14 mouse cellular contexts compared by ENCODE assay signal in the genomic region with DNA sequence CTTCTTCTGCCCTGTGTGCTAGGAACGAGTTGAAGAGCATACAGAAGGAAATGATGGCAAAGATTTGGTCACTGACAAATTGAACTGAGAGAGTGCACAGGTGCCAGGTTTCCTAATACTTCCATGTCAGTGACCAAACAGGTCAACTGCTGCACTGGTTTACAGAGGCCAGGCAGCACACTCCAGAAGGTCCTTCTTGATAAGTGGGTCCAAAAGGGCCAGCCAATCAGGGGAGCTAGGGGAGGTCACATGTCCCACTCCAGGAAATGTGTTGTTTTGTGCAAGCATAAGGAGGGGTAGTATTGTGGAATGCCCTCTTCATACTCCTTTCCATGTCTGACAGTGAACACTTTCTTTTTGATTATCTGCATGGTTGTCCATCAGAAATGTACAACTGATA.
A peak's percentile ranks its signal among the peaks of the same experiment; 100 is the strongest.
DNase-seq lines count a peak whose midpoint lies in the region; TF ChIP-seq lines count a peak whose summit lies in the region.
"Had no signal": no experiment of that assay in that cellular context is flagged by ENCODE, and none has a peak within 500 bp of the region (broad histone marks: within the 10 kb centered on the region; RNA-seq: fewer than 3 reads in every experiment).

No protein-coding gene starts in this region.

- TF ChIP-seq CTCF in MEL (IDR thresholded peaks at IDR 0.05 in 2 of 3, conservative IDR thresholded peaks at IDR 0.05 in 1 of 3; ENCODE audit: control insufficient read depth in 1 of 3, insufficient read depth in 1 of 3, low read depth in 2 of 3, low read length in 3 of 3, poor library complexity in 1 of 3, severe bottlenecking in 1 of 3): no peak
- TF ChIP-seq CTCF in liver, adult 2 months (IDR thresholded peaks at IDR 0.05; ENCODE audit: low read depth, low read length): no peak

- 4% methylated on average over 1 of the region's 1 CpGs for WGBS in liver, adult 2 months
- 74% methylated on average over 1 of the region's 1 CpGs for WGBS in hindbrain, embryonic 10.5 days
- 89% methylated on average over 1 of the region's 1 CpGs for WGBS in midbrain, embryonic 10.5 days

- no peaks in the 10 kb centered on the region for H3K9me3 ChIP-seq in MEL (replicated peaks; ENCODE audit: insufficient read depth, low read length)
- H3K9me3 ChIP-seq in hindbrain, embryonic 10.5 days: 0 out of 2 replicates have a peak, but pooled peaks cover 2% of the 10 kb centered on the region
- no peaks in the 10 kb centered on the region for H3K9me3 ChIP-seq in midbrain, embryonic 10.5 days (replicated peaks)
- H3K9me3 ChIP-seq: hindbrain, embryonic 15.5 days; limb, embryonic 15.5 days had no signal

- H3K36me3 ChIP-seq in MEL (ENCODE audit: control insufficient read depth in 1 of 2, insufficient read depth in 2 of 2, low read length in 2 of 2): peaks cover 0 to 8% of the 10 kb centered on the region in 2 experiments; a peak in 2 of 4 replicates
- peaks cover under 1% of the 10 kb centered on the region; the same call in 1 of the 2 replicates for H3K36me3 ChIP-seq in liver, adult 2 months (ENCODE audit: control insufficient read depth, insufficient read depth, low read length)
- H3K36me3 ChIP-seq in hindbrain, embryonic 10.5 days: no peaks in the 10 kb centered on the region
- H3K36me3 ChIP-seq in midbrain, embryonic 10.5 days: no peaks in the 10 kb centered on the region
- H3K36me3 ChIP-seq: hindbrain, embryonic 15.5 days; limb, embryonic 15.5 days had no signal

- TF ChIP-seq POLR2A in MEL (IDR thresholded peaks at IDR 0.05; ENCODE audit: control insufficient read depth in 1 of 2, insufficient read depth in 1 of 2, low read depth in 1 of 2, low read length in 2 of 2, poor library complexity in 1 of 2): no peak
- TF ChIP-seq POLR2A in liver, adult 2 months (IDR thresholded peaks at IDR 0.05; ENCODE audit: extremely low read depth, insufficient read depth, low read length): no peak

- no peaks in the 10 kb centered on the region for H3K27me3 ChIP-seq in MEL (ENCODE audit: control insufficient read depth in 1 of 2, insufficient read depth in 2 of 2, low read length in 2 of 2)
- H3K27me3 ChIP-seq in liver, adult 2 months (ENCODE audit: control insufficient read depth, insufficient read depth, low read length): no peaks in the 10 kb centered on the region
- no peaks in the 10 kb centered on the region for H3K27me3 ChIP-seq in hindbrain, embryonic 10.5 days (ENCODE audit: insufficient read depth, poor library complexity, severe bottlenecking)
- no peaks in the 10 kb centered on the region for H3K27me3 ChIP-seq in midbrain, embryonic 10.5 days (ENCODE audit: low read depth, poor library complexity, severe bottlenecking)
- H3K27me3 ChIP-seq: hindbrain, embryonic 15.5 days; limb, embryonic 15.5 days had no signal

- peak; percentile 72 for DNase-seq in heart, adult 11 months
- no peak for DNase-seq in heart, adult 8-10 months (ENCODE audit: low spot score)
- DNase-seq in MEL (ENCODE audit: low read depth, low spot score): peak; percentile 61
- DNase-seq in liver, adult 2 months (ENCODE audit: extremely low read depth, low read depth, low spot score): peak; percentile 82
- peak; percentile 40 for DNase-seq in lung, postnatal 25 days (ENCODE audit: low spot score)
- DNase-seq in hindbrain, embryonic 10.5 days (ENCODE audit: low spot score): no peak
- DNase-seq in midbrain, embryonic 10.5 days (ENCODE audit: low spot score): no peak
- DNase-seq in ovary, postnatal 10 days (ENCODE audit: low spot score): no peak
- DNase-seq: cerebellum, adult 18-20 months; heart, postnatal 10 days; kidney, adult 9 months; thymus, postnatal 25 days had no signal

- H3K27ac ChIP-seq in MEL (ENCODE audit: control insufficient read depth, low read depth, low read length): no peak overlapping the region
- no peak overlapping the region for H3K27ac ChIP-seq in liver, adult 2 months (replicated peaks; ENCODE audit: insufficient read depth, low read depth, low read length)
- no peak overlapping the region for H3K27ac ChIP-seq in hindbrain, embryonic 10.5 days
- no peak overlapping the region for H3K27ac ChIP-seq in midbrain, embryonic 10.5 days (replicated peaks)
- H3K27ac ChIP-seq: hindbrain, embryonic 15.5 days had no signal

- no peaks in the 10 kb centered on the region for H3K79me2 ChIP-seq in MEL (ENCODE audit: control insufficient read depth, insufficient read depth, low read length, poor library complexity)
- no peaks in the 10 kb centered on the region for H3K79me2 ChIP-seq in liver, adult 2 months (ENCODE audit: control insufficient read depth, insufficient read depth, low read length)

- H3K9ac ChIP-seq in MEL (ENCODE audit: control insufficient read depth, low read depth, low read length, poor library complexity, severe bottlenecking): no peak overlapping the region
- no peak overlapping the region for H3K9ac ChIP-seq in liver, adult 2 months (ENCODE audit: low read depth, low read length)
- H3K9ac ChIP-seq: hindbrain, embryonic 15.5 days; limb, embryonic 15.5 days had no signal

- peaks cover 4 to 8% of the 10 kb centered on the region in 2 experiments; a peak in 2 of 4 replicates for H3K4me1 ChIP-seq in MEL (ENCODE audit: control insufficient read depth in 1 of 2, insufficient read depth in 2 of 2, low read length in 2 of 2)
- no peaks in the 10 kb centered on the region for H3K4me1 ChIP-seq in liver, adult 2 months (ENCODE audit: control insufficient read depth, insufficient read depth, low read length)
- H3K4me1 ChIP-seq in hindbrain, embryonic 10.5 days (replicated peaks): no peaks in the 10 kb centered on the region
- no peaks in the 10 kb centered on the region for H3K4me1 ChIP-seq in midbrain, embryonic 10.5 days
- H3K4me1 ChIP-seq: hindbrain, embryonic 15.5 days had no signal

- 0 out of 4 replicates have a peak, but pooled peaks of 1 of the 2 experiments have one; percentile 7 for TF ChIP-seq EP300 in MEL (IDR thresholded peaks at IDR 0.05; ENCODE audit: low read depth in 1 of 2, low read length in 2 of 2)

- H3K4me3 ChIP-seq in MEL (ENCODE audit: control insufficient read depth in 1 of 2, insufficient read depth in 1 of 2, low read depth in 2 of 2, low read length in 2 of 2): no peak overlapping the region
- H3K4me3 ChIP-seq in liver, adult 2 months (ENCODE audit: insufficient read depth, low read depth, low read length): no peak overlapping the region
- H3K4me3 ChIP-seq in hindbrain, embryonic 10.5 days: no peak overlapping the region
- no peak overlapping the region for H3K4me3 ChIP-seq in midbrain, embryonic 10.5 days
- H3K4me3 ChIP-seq: hindbrain, embryonic 15.5 days; limb, embryonic 15.5 days had no signal

- no peak for TF ChIP-seq RAD21 in MEL (IDR thresholded peaks at IDR 0.05; ENCODE audit: low read depth, low read length)

TF ChIP-seq in MEL, 35 proteins besides CTCF, POLR2A, EP300 and RAD21:
- TF ChIP-seq USF2 (IDR thresholded peaks at IDR 0.05; ENCODE audit: borderline replicate concordance in 1 of 2, insufficient read depth in 1 of 2, low read depth in 1 of 2, low read length in 2 of 2) (peak; percentile 26 to 67; a peak in 1 of 4 replicates), USF1 (IDR thresholded peaks at IDR 0.05; ENCODE audit: low read depth, low read length) (peak; percentile 92), CHD1 (IDR thresholded peaks at IDR 0.05; ENCODE audit: low read depth, low read length) (no peak), MAX (IDR thresholded peaks at IDR 0.05; ENCODE audit: low read length) (peak; percentile 74), TAL1 (IDR thresholded peaks at IDR 0.05; ENCODE audit: low read length) (peak; percentile 47), POLR2AphosphoS5 (IDR thresholded peaks at IDR 0.05; ENCODE audit: borderline replicate concordance, low read depth, low read length) (no peak)
TF ChIP-seq in MEL: peak in this region for 4.

Comparison
In these comparisons a context has a peak if more than half of its experiments do, and no peak if none do; other contexts are left out.
1. DNase-seq: peak in heart, adult 11 months (single experiment), MEL (single experiment), liver, adult 2 months (single experiment) and lung, postnatal 25 days (single experiment); none in heart, adult 8-10 months (single experiment), hindbrain, embryonic 10.5 days (single experiment), midbrain, embryonic 10.5 days (single experiment) and ovary, postnatal 10 days (single experiment).